Mouse (Mus musculus) cerebellum, adult 2 months (tissue): Measurements from ENCODE around the gene Slc6a20a.

Experiments
- CTCF ChIP-seq: fragments of 200-500 bp; IDR thresholded peaks from 2 replicates; pipeline ENCODE4 v1.5.1; 2011; ENCODE audit warnings: low read depth, mild to moderate bottlenecking, control low read depth, low read length, moderate library complexity, borderline replicate concordance; ENCODE audit not compliant: insufficient read depth
- POLR2A ChIP-seq: fragments of 200-500 bp; IDR thresholded peaks from 2 replicates; pipeline ENCODE4 v1.6.1; 2011; ENCODE audit warnings: low read length, control low read depth, borderline replicate concordance; ENCODE audit not compliant: insufficient read depth

DNA sequence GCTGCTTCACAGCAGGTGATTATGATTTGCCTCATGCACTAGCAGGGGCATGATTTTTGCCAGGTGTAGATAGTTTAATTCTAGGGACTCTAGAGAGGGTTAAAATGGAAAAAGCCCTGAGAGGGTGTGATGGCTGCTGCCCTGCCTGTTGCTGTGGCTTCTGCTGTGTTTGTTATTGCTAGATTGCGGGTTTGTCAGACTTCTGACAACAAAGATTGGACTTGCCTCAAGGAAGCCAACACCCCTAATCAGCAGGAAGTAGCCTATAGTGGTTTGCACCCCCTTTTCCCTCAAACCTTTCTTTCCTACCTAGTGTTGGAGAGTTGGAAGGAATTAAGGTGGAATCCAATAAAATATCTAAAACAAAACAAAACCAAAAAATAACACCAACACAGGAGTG lies 9.5 kb upstream of the Slc6a20a start:
- TF ChIP-seq CTCF (no peak), POLR2A (no peak)
